Comparison of ENCODE assay signal across 8 mouse cellular contexts in the genomic region with DNA sequence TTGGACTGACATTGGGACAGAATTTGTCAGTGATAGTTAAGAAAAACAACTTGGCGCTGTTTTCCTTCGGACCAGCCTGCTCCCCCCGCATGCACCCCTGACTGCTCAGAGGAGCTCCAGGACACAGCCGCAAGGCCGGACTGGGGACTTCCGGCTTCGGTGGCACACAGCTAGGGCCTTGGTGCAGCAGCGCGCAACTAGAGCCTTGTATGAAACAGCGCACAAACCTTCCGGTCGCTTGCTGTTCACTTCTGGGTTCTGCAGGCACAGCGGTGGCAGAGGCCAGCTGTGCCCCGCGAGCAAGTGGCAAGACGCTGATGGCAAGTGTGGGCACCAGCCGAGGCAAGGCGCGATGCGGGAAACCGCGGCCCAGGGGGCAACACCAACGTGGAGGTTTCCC. TPM values are rescaled to one million over a fixed set of nuclear protein-coding genes. Genes with fewer than 3 reads are reported as not detected.
DNase-seq lines count a peak whose midpoint lies in the region; ATAC-seq and TF ChIP-seq lines count a peak whose summit lies in the region.
"Had no signal": no experiment of that assay in that cellular context is flagged by ENCODE, and none has a peak within 500 bp of the region (broad histone marks: within the 10 kb centered on the region; RNA-seq: fewer than 3 reads in every experiment).

No protein-coding gene starts in this region.

- H3K27me3 ChIP-seq in midbrain, embryonic 12.5 days = no peaks in the 10 kb centered on the region
- H3K27me3 ChIP-seq in midbrain, postnatal 0 days (ENCODE audit: insufficient read depth, low read length) = no peaks in the 10 kb centered on the region
- H3K27me3 ChIP-seq in embryonic facial prominence, embryonic 11.5 days (ENCODE audit: control insufficient read depth, insufficient read depth, low read length) = no peaks in the 10 kb centered on the region
- no peaks in the 10 kb centered on the region for H3K27me3 ChIP-seq in intestine, embryonic 16.5 days (replicated peaks; ENCODE audit: control insufficient read depth, insufficient read depth, low read length)
- H3K27me3 ChIP-seq in forebrain, postnatal 0 days (ENCODE audit: insufficient read depth, low read length) = no peaks in the 10 kb centered on the region

- no peak for DNase-seq in midbrain, postnatal 0 days (ENCODE audit: low spot score)
- DNase-seq in embryonic facial prominence, embryonic 11.5 days (ENCODE audit: low spot score) = no peak
- DNase-seq in spleen, postnatal 4 days (ENCODE audit: low spot score in 2 of 2) = no peak
- DNase-seq in forebrain, postnatal 0 days = no peak
- DNase-seq: thymus, postnatal 25 days had no signal

- H3K36me3 ChIP-seq in midbrain, embryonic 12.5 days = no peaks in the 10 kb centered on the region
- H3K36me3 ChIP-seq in midbrain, postnatal 0 days (ENCODE audit: insufficient read depth, low read length) = no peaks in the 10 kb centered on the region
- no peaks in the 10 kb centered on the region for H3K36me3 ChIP-seq in embryonic facial prominence, embryonic 11.5 days (replicated peaks; ENCODE audit: control insufficient read depth, insufficient read depth, low read depth, low read length)
- no peaks in the 10 kb centered on the region for H3K36me3 ChIP-seq in intestine, embryonic 16.5 days (ENCODE audit: control insufficient read depth, insufficient read depth, low read length)
- H3K36me3 ChIP-seq in forebrain, postnatal 0 days (ENCODE audit: insufficient read depth) = no peaks in the 10 kb centered on the region

- peaks cover 4% of the 10 kb centered on the region; the same call in 1 of the 2 replicates for H3K9me3 ChIP-seq in midbrain, embryonic 12.5 days
- no peaks in the 10 kb centered on the region for H3K9me3 ChIP-seq in midbrain, postnatal 0 days (ENCODE audit: low read length)
- H3K9me3 ChIP-seq in embryonic facial prominence, embryonic 11.5 days (replicated peaks; ENCODE audit: control insufficient read depth, low read length) = no peaks in the 10 kb centered on the region
- H3K9me3 ChIP-seq in intestine, embryonic 16.5 days (ENCODE audit: control insufficient read depth, low read length) = peaks cover 9% of the 10 kb centered on the region; the same call in 1 of the 2 replicates
- H3K9me3 ChIP-seq in forebrain, postnatal 0 days (ENCODE audit: low read length) = no peaks in the 10 kb centered on the region

- peak overlapping the region; percentile 27; the same call in 1 of the 2 replicates for H3K4me2 ChIP-seq in midbrain, embryonic 12.5 days (replicated peaks)
- H3K4me2 ChIP-seq in midbrain, postnatal 0 days (ENCODE audit: low read depth, low read length, poor library complexity, severe bottlenecking) = no peak overlapping the region; the same call in 1 of the 2 replicates
- H3K4me2 ChIP-seq in embryonic facial prominence, embryonic 11.5 days (ENCODE audit: low read depth, low read length) = peak overlapping the region; percentile 11; the same call in 1 of the 2 replicates
- peak overlapping the region; percentile 25; the same call in 1 of the 2 replicates for H3K4me2 ChIP-seq in intestine, embryonic 16.5 days (ENCODE audit: low read depth, low read length)
- H3K4me2 ChIP-seq in forebrain, postnatal 0 days (ENCODE audit: low read depth) = no peak overlapping the region

- WGBS in midbrain, embryonic 12.5 days = 68% methylated on average over 23 of the region's 23 CpGs
- 67% methylated on average over 23 of the region's 23 CpGs for WGBS in midbrain, postnatal 0 days
- WGBS in embryonic facial prominence, embryonic 11.5 days = 62% methylated on average over 23 of the region's 23 CpGs
- WGBS in intestine, embryonic 16.5 days = 67% methylated on average over 23 of the region's 23 CpGs
- WGBS in forebrain, postnatal 0 days = 72% methylated on average over 23 of the region's 23 CpGs

- H3K4me3 ChIP-seq in midbrain, embryonic 12.5 days = no peak overlapping the region
- no peak overlapping the region for H3K4me3 ChIP-seq in midbrain, postnatal 0 days (ENCODE audit: low read depth, low read length)
- no peak overlapping the region for H3K4me3 ChIP-seq in embryonic facial prominence, embryonic 11.5 days (ENCODE audit: low read depth, low read length)
- peak overlapping the region; percentile 7; the same call in 1 of the 2 replicates for H3K4me3 ChIP-seq in intestine, embryonic 16.5 days (ENCODE audit: low read length)
- no peak overlapping the region for H3K4me3 ChIP-seq in forebrain, postnatal 0 days (ENCODE audit: low read depth, low read length)

- H3K27ac ChIP-seq in midbrain, embryonic 12.5 days (replicated peaks) = no peak overlapping the region
- no peak overlapping the region for H3K27ac ChIP-seq in midbrain, postnatal 0 days (ENCODE audit: low read depth, low read length)
- H3K27ac ChIP-seq in embryonic facial prominence, embryonic 11.5 days (replicated peaks; ENCODE audit: low read depth, low read length) = no peak overlapping the region
- H3K27ac ChIP-seq in intestine, embryonic 16.5 days (ENCODE audit: low read length) = no peak overlapping the region
- no peak overlapping the region for H3K27ac ChIP-seq in forebrain, postnatal 0 days (ENCODE audit: low read depth, low read length)

- ATAC-seq in midbrain, embryonic 12.5 days (ENCODE audit: low FRiP score, low read depth) = no peak
- ATAC-seq in midbrain, postnatal 0 days (ENCODE audit: low FRiP score) = no peak
- ATAC-seq in embryonic facial prominence, embryonic 11.5 days (replicated peaks; ENCODE audit: insufficient number of reproducible peaks, low FRiP score, low TSS enrichment, low read depth) = no peak
- no peak for ATAC-seq in intestine, embryonic 16.5 days
- 0 out of 2 replicates have a peak, but pooled peaks have one; percentile 6 for ATAC-seq in neutrophil, adult 5-6 weeks (ENCODE audit: extremely low read depth, insufficient number of reproducible peaks, low FRiP score, poor library complexity, severe bottlenecking)
- no peak for ATAC-seq in forebrain, postnatal 0 days

- no peak overlapping the region for H3K9ac ChIP-seq in midbrain, embryonic 12.5 days (replicated peaks)
- H3K9ac ChIP-seq in midbrain, postnatal 0 days (replicated peaks; ENCODE audit: low read length, poor library complexity, severe bottlenecking) = no peak overlapping the region
- H3K9ac ChIP-seq in embryonic facial prominence, embryonic 11.5 days (replicated peaks; ENCODE audit: low read length) = no peak overlapping the region
- no peak overlapping the region for H3K9ac ChIP-seq in intestine, embryonic 16.5 days (ENCODE audit: low read depth, low read length)
- no peak overlapping the region for H3K9ac ChIP-seq in forebrain, postnatal 0 days

- no peaks in the 10 kb centered on the region for H3K4me1 ChIP-seq in midbrain, embryonic 12.5 days
- no peaks in the 10 kb centered on the region for H3K4me1 ChIP-seq in midbrain, postnatal 0 days (ENCODE audit: insufficient read depth, low read length)
- H3K4me1 ChIP-seq in embryonic facial prominence, embryonic 11.5 days (ENCODE audit: control insufficient read depth, insufficient read depth, low read length) = no peaks in the 10 kb centered on the region
- H3K4me1 ChIP-seq in intestine, embryonic 16.5 days (ENCODE audit: control insufficient read depth, insufficient read depth, low read length) = no peaks in the 10 kb centered on the region
- no peaks in the 10 kb centered on the region for H3K4me1 ChIP-seq in forebrain, postnatal 0 days (ENCODE audit: insufficient read depth)

- no peak for TF ChIP-seq CTCF in midbrain, postnatal 0 days (IDR thresholded peaks at IDR 0.05)
- TF ChIP-seq CTCF in forebrain, postnatal 0 days (IDR thresholded peaks at IDR 0.05; ENCODE audit: low read depth) = no peak

RNA-seq across cellular contexts. Expression of gene Kyat3, which starts 12.9 kb away (rescaled TPM):
- 6.9 and 7.9 TPM in 2 replicates for polyA plus RNA-seq in midbrain, embryonic 12.5 days (2016; fragmentation: Nextera tagmentation; extraction: Ambion mirVana)
- total RNA-seq in midbrain, postnatal 0 days (2014; rRNA removed) = 3.1 and 4.7 TPM in 2 replicates
- 5.1 and 5.6 TPM in 2 replicates for polyA plus RNA-seq in midbrain, postnatal 0 days (2015; fragmentation: Nextera tagmentation; extraction: Ambion mirVana)
- 18.5 and 22.5 TPM in 2 replicates for polyA plus RNA-seq in embryonic facial prominence, embryonic 11.5 days (2014; fragmentation: Nextera tagmentation; extraction: Ambion mirVana)
- polyA plus RNA-seq in intestine, embryonic 16.5 days (2015; fragmentation: Nextera tagmentation; extraction: Ambion mirVana) = 16.6 and 17.8 TPM in 2 replicates
- total RNA-seq in neutrophil, adult 5-6 weeks (2017) = 5.0 and 6.6 TPM in 2 replicates
- total RNA-seq in forebrain, postnatal 0 days (2014; rRNA removed) = 2.9 and 5.6 TPM in 2 replicates
- 4.0 and 5.0 TPM in 2 replicates for polyA plus RNA-seq in forebrain, postnatal 0 days (2015; fragmentation: Nextera tagmentation; extraction: Ambion mirVana)

Comparison
In these comparisons a context has a peak if more than half of its experiments do, and no peak if none do; other contexts are left out.
1. H3K4me2 ChIP-seq: peak in midbrain, embryonic 12.5 days (single experiment), embryonic facial prominence, embryonic 11.5 days (single experiment) and intestine, embryonic 16.5 days (single experiment); none in midbrain, postnatal 0 days (single experiment) and forebrain, postnatal 0 days (single experiment).